Mouse (Mus musculus): Measurements from ENCODE around the gene Sptssa. TPM values are rescaled to one million over a fixed set of nuclear protein-coding genes. Genes with fewer than 3 reads are reported as not detected.
"Not testable (repeated sequence)": the region's sequence is repeated elsewhere in the genome, so short reads cannot be mapped to it uniquely, and the experiment has no call there.

The Sptssa gene
- polyA plus RNA-seq, 1 experiment from 2014 or later = 189 TPM

DNA sequence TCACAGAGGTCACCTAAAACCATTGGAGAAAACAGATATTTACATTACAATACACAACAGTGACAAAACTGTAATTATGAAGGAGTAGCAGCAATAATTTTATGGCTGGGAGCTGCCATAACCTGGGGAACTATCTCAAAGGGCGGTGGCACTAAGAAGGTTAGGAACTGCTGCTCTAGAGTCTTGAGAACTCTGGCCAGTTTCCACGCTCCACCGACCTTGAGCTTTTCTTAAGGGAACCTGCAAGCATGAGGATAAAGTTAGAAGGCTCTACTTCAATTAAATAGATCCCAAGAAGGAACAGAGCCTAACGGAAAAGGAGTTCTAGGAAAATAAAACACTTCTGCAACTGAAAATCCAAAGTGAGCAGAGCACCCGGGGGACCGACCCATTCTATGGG, 9.2 kb upstream of the Sptssa start:
- Histone ChIP-seq H3K27ac (ENCODE audit: low read depth) (no peak overlapping the region), H3K4me3 (ENCODE audit: low read depth, low read length) (no peak overlapping the region), H3K9me3 (ENCODE audit: low read depth, low read length) (no peaks in the 10 kb centered on the region), H3K4me1 (ENCODE audit: insufficient read depth) (no peaks in the 10 kb centered on the region), H3K9ac (no peak overlapping the region), H3K4me2 (no peak overlapping the region), H3K36me3 (ENCODE audit: insufficient read depth) (no peaks in the 10 kb centered on the region), H3K27me3 (ENCODE audit: insufficient read depth, low read length) (no peaks in the 10 kb centered on the region)
- WGBS = 83% methylated on average over 6 of the region's 6 CpGs
- ATAC-seq (ENCODE audit: insufficient read depth) = no peak
- no peak for TF ChIP-seq CTCF (IDR thresholded peaks at IDR 0.05; ENCODE audit: low read depth)
- no peak for DNase-seq

DNA sequence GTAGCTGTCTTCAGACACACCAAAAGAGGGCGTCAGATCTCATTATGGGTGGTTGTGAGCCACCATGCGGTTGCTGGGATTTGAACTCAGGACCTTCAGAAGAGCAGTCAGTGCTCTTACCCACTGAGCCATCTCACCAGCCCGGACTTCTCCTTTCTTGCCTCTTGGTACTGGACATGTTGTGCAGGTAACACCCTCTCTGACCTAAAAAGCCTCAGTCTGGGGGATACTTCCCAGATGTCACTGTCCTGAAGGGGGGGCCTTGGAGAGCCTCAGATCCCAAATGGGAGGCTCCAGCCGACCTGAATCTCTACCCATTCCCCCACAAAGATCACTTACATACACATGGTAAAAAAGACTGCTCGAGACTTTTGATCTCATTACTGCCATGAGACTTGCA, 5.1 kb upstream of the Sptssa start:
- not testable (repeated sequence) for H3K9ac ChIP-seq; H3K4me1 ChIP-seq (ENCODE audit: insufficient read depth); H3K9me3 ChIP-seq (ENCODE audit: low read depth, low read length); H3K4me3 ChIP-seq (ENCODE audit: low read depth, low read length); H3K36me3 ChIP-seq (ENCODE audit: insufficient read depth); H3K27ac ChIP-seq (ENCODE audit: low read depth); H3K4me2 ChIP-seq; H3K27me3 ChIP-seq (ENCODE audit: insufficient read depth, low read length); DNase-seq; ATAC-seq (ENCODE audit: insufficient read depth)
- WGBS = 73% methylated on average over 5 of the region's 5 CpGs

DNA sequence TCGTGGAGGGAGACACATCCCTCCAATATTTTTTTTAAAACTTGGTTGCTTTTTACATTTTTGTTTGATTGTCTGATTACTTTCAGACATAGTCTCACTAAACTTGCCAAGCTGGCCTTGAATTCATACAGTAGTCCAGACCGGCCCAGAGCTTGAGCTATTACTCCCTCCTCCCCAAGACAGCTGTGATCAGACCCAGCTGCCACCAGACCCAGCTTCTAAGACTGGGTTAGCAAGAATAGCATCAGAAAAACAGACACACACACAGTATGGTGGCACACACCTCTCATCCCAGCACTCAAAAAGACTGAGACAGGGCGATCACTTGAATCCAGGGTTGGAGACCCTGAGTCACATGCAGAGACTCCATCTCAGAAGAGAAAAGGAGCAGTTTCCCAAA, 3.5 kb upstream of the Sptssa start:
- Histone ChIP-seq H3K4me2 (no peak overlapping the region), H3K27ac (ENCODE audit: low read depth) (no peak overlapping the region), H3K4me3 (ENCODE audit: low read depth, low read length) (no peak overlapping the region), H3K9me3 (ENCODE audit: low read depth, low read length) (no peaks in the 10 kb centered on the region), H3K9ac (no peak overlapping the region), H3K4me1 (ENCODE audit: insufficient read depth) (peaks cover under 1% of the 10 kb centered on the region; the same call in 1 of the 2 replicates), H3K27me3 (ENCODE audit: insufficient read depth, low read length) (no peaks in the 10 kb centered on the region), H3K36me3 (ENCODE audit: insufficient read depth) (no peaks in the 10 kb centered on the region)
- TF ChIP-seq CTCF (IDR thresholded peaks at IDR 0.05; ENCODE audit: low read depth) = no peak
- no peak for ATAC-seq (ENCODE audit: insufficient read depth)
- 71% methylated on average over 3 of the region's 3 CpGs for WGBS
- no peak for DNase-seq

DNA sequence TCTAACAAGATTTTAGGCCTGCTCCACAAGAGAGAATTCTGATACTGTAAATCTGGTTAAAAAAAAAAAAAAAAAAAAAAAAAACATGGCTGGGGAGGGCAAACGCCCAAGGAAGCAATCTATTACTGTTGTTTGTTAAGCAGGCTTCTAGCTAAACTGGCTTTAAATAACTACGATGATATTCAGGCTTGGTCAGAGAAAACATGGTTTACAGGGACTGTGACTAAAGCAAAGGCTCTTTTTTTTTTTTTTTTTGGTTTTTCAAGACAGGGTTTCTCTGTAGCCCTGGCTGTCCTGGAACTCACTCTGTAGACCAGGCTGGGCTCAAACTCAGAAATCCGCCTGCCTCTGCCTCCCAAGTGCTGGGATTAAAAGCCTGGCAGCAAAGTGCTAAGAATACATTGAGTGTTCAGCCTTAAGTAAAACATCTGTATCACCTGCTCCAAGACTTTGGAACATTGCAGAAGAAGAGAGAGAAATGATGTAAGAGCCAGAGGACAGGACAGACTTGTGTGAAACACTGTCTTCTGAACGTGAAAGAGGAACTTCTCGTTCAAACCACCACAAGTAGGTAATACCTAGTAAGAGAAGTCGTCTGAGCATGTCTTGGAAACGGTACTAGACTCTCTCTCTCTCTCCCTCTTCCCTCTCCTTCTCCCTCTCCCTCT, 2.2 kb upstream of the Sptssa start:
- H3K4me1 ChIP-seq (ENCODE audit: insufficient read depth) = peaks cover 11% of the 10 kb centered on the region
- H3K4me3 ChIP-seq (ENCODE audit: low read depth, low read length) = no peak overlapping the region
- no peaks in the 10 kb centered on the region for H3K36me3 ChIP-seq (ENCODE audit: insufficient read depth)
- H3K9ac ChIP-seq = no peak overlapping the region
- ATAC-seq (ENCODE audit: insufficient read depth) (no peak), DNase-seq (no peak)
- H3K27ac ChIP-seq (ENCODE audit: low read depth) = no peak overlapping the region
- no peak overlapping the region for H3K4me2 ChIP-seq
- H3K27me3 ChIP-seq (ENCODE audit: insufficient read depth, low read length) = no peaks in the 10 kb centered on the region
- no peak for TF ChIP-seq CTCF (IDR thresholded peaks at IDR 0.05; ENCODE audit: low read depth)
- WGBS = 62% methylated on average over 7 of the region's 7 CpGs
- no peaks in the 10 kb centered on the region for H3K9me3 ChIP-seq (ENCODE audit: low read depth, low read length)

DNA sequence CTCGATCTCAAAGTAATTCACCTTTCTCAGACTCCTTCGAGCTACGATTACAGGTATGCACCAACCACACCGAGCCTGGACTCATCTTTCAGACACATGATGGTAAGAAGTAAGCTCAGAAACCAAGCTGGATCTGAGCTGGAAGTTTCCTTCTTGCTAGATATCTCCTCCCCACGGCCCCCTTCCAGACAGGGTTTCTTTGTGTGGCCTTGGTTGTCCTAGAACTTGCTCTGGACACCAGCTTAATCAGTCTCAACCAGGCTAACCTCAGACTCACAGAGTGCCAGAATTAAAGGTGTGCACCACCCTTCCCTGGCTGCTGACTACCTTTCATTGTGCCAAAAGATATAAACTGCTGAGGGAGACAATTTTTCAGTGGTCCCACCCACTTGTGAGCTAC, 1.6 kb upstream of the Sptssa start:
- WGBS = 91% methylated on average over 5 of the region's 5 CpGs
- H3K4me1 ChIP-seq (ENCODE audit: insufficient read depth) = peaks cover 11% of the 10 kb centered on the region
- no peaks in the 10 kb centered on the region for H3K9me3 ChIP-seq (ENCODE audit: low read depth, low read length)
- no peak for TF ChIP-seq CTCF (IDR thresholded peaks at IDR 0.05; ENCODE audit: low read depth)
- no peak overlapping the region for H3K4me2 ChIP-seq
- H3K36me3 ChIP-seq (ENCODE audit: insufficient read depth) = no peaks in the 10 kb centered on the region
- H3K27me3 ChIP-seq (ENCODE audit: insufficient read depth, low read length) = no peaks in the 10 kb centered on the region
- H3K27ac ChIP-seq (ENCODE audit: low read depth) = no peak overlapping the region
- no peak for ATAC-seq (ENCODE audit: insufficient read depth)
- H3K4me3 ChIP-seq (ENCODE audit: low read depth, low read length) = no peak overlapping the region
- DNase-seq = no peak
- H3K9ac ChIP-seq = no peak overlapping the region

DNA sequence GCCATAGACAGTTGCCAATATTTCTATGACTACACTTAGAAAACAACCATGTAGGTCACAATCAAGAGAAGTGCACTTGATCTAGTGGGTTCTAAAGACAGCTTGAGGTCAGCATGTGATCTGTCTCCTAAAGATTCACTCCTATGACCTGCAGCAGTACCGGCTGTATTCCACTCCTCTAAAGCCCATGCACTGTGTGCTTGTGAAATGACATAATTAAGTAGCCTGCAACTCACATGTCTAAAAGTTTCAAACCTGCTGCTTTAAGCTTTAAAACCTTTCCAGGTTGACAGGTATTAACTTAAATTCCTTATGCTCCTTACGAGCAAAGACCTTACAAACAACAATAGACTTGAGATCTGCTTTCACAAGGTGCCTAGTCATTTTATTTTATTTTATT, 853 bp upstream of the Sptssa start:
- Histone ChIP-seq H3K27me3 (ENCODE audit: insufficient read depth, low read length) (no peaks in the 10 kb centered on the region), H3K4me1 (ENCODE audit: insufficient read depth) (peaks cover 11% of the 10 kb centered on the region), H3K36me3 (ENCODE audit: insufficient read depth) (no peaks in the 10 kb centered on the region), H3K9me3 (ENCODE audit: low read depth, low read length) (no peaks in the 10 kb centered on the region), H3K9ac (no peak overlapping the region), H3K4me2 (peak overlapping the region; percentile 76), H3K27ac (ENCODE audit: low read depth) (no peak overlapping the region), H3K4me3 (ENCODE audit: low read depth, low read length) (0 out of 2 replicates have a peak overlapping the region, but pooled peaks have one; percentile 71)
- WGBS = 55% methylated on average over 2 of the region's 2 CpGs
- no peak for DNase-seq
- ATAC-seq (ENCODE audit: insufficient read depth) = no peak
- no peak for TF ChIP-seq CTCF (IDR thresholded peaks at IDR 0.05; ENCODE audit: low read depth)

DNA sequence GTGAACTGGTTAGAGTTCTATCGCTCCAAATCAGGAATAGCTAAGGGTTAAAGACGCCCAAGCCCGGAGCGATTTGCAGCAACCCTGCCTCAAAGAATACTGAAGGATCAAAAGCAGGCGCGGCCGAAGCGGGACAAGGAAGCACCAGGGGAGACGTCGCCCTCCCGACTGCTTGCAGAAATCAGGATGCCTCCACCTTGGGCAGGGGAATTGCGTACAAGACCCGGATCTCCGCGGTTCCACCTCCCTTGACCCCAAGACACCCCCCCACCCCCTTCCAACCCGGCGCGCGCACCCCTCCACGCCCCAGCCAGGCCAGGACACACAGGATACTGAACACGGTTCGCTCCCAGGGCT, 356 bp downstream of the Sptssa start:
- WGBS = under 1% methylated on average over 22 of the region's 22 CpGs
- no peak; the same call in 1 of the 2 replicates for ATAC-seq (ENCODE audit: insufficient read depth)
- peak overlapping the region; percentile 71 for H3K4me3 ChIP-seq (ENCODE audit: low read depth, low read length)
- peak overlapping the region; percentile 89 for H3K27ac ChIP-seq (ENCODE audit: low read depth)
- H3K9me3 ChIP-seq (ENCODE audit: low read depth, low read length) = no peaks in the 10 kb centered on the region
- H3K4me1 ChIP-seq (ENCODE audit: insufficient read depth) = peaks cover 11% of the 10 kb centered on the region
- peak overlapping the region; percentile 76 for H3K4me2 ChIP-seq
- H3K36me3 ChIP-seq (ENCODE audit: insufficient read depth) = peaks cover 4% of the 10 kb centered on the region; the same call in 1 of the 2 replicates
- DNase-seq = peak; percentile 67
- H3K9ac ChIP-seq = peak overlapping the region; percentile 82
- TF ChIP-seq CTCF (IDR thresholded peaks at IDR 0.05; ENCODE audit: low read depth) = no peak
- H3K27me3 ChIP-seq (ENCODE audit: insufficient read depth, low read length) = no peaks in the 10 kb centered on the region

All from lung, embryonic 14.5 days (tissue).